Mouse (Mus musculus): ENCODE data around the gene AA986860. TPM values are rescaled to one million over a fixed set of nuclear protein-coding genes. Genes with fewer than 3 reads are reported as not detected.

Gene AA986860
- polyA plus RNA-seq, 1 experiment from 2014 or later, result 0.42 TPM

DNA sequence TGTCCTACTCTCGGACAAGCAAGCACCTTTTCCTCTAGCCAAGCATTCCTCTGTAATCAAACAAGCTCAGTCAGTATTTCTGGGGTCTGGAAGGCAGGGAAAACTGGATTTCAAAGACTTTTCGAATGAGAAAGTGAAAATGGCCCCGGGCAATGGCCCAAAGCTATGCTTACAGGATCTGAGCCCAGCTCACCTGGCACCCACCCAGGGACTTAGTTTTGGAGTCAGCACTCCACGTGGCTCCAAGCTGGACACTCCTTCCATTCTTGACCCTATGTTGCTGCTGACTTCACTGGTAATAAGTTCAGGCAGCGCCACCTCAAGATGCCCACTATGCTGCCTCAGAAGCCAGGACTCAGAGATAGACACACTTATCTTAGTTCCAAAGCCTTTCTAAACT, 35.3 kb downstream of the AA986860 start:
- Histone ChIP-seq H3K4me3 (no peak overlapping the region), H3K27me3 (ENCODE audit: low read depth, poor library complexity, severe bottlenecking) (no peaks in the 10 kb centered on the region), H3K9me3 (replicated peaks) (no peaks in the 10 kb centered on the region), H3K4me1 (no peaks in the 10 kb centered on the region), H3K27ac (replicated peaks) (no peak overlapping the region), H3K36me3 (no peaks in the 10 kb centered on the region)
- DNase-seq (ENCODE audit: low spot score), result no peak
- WGBS, result 83% methylated on average over 5 of the region's 5 CpGs

DNA sequence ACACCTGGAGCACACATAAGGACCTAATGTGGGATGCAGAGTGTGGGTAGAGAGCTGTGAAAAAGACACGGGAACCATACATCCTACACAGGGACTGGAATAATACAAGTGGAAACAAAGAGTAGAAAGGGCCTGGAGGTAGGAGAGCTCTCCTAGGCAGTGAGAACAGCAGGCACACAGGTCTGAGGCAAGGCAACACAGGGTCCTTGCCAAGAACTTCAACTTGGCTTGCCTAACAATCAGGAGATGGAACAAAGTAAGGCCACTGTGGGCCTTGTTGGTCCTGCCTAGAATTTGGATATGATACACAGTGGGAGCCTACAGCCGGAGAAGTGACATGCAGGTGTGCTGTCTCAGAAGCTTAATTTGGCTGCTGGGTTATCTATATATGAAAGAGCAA, 38.1 kb downstream of the AA986860 start:
- WGBS, result 91% methylated on average over 2 of the region's 2 CpGs
- Histone ChIP-seq H3K9me3 (replicated peaks) (no peaks in the 10 kb centered on the region), H3K27ac (replicated peaks) (no peak overlapping the region), H3K4me1 (peaks cover 5% of the 10 kb centered on the region; the same call in 1 of the 2 replicates), H3K36me3 (no peaks in the 10 kb centered on the region), H3K27me3 (ENCODE audit: low read depth, poor library complexity, severe bottlenecking) (no peaks in the 10 kb centered on the region), H3K4me3 (no peak overlapping the region)
- DNase-seq (ENCODE audit: low spot score), result no peak

DNA sequence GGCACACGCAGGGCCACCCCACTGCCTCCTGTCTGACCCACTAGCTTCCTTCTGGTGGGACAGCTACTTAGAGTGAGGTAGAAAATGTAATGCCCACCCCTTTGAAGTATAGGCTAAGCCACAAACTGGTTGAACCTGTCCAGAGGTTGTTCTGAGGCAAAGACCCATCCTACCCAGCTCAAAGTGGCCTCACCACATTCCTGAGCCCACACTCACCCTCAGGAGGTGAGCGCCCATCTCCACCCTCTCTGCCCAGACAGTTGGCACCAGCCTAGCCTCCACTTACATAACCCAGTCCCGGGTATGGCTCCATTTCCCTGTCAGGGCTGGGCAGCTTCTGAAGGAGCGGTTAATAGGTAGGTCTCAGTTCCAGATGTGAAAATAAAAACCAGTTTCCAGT, 38.7 kb downstream of the AA986860 start:
- DNase-seq (ENCODE audit: low spot score), result no peak
- WGBS, result 88% methylated on average over 4 of the region's 4 CpGs

DNA sequence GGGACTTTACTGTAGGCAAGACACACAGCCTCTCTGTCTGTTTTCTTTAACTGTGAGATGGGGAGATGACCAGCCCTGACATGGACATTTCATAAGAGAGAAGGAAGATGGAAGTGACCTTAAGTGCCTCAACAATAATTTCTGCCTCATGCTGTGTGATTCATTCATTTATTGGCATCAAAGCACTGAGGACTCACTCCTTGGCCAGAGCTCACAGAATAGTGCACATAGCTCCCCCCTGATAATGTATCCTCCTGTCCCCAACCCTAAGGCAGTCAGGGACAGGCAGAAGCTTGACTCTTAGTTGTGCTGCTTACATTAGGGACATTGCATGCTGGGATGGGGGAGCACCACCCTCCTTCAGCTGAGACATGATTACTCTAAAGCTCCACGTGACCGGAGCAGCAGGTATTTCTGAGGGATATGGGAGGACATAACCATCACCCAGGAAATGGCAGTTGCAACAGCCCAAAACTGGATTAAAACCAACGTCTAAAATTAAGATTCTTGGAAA, 39.3 kb downstream of the AA986860 start:
- whole genome bisulfite sequencing, result 78% methylated on average over 3 of the region's 3 CpGs
- H3K27ac ChIP-seq (replicated peaks), result no peak overlapping the region
- H3K27me3 ChIP-seq (ENCODE audit: low read depth, poor library complexity, severe bottlenecking), result no peaks in the 10 kb centered on the region
- H3K9me3 ChIP-seq (replicated peaks), result no peaks in the 10 kb centered on the region
- DNase-seq (ENCODE audit: low spot score), result no peak
- no peaks in the 10 kb centered on the region for H3K36me3 ChIP-seq
- no peak overlapping the region for H3K4me3 ChIP-seq
- peaks cover 14% of the 10 kb centered on the region for H3K4me1 ChIP-seq

More for the DNA sequence above, 38.7 kb downstream of the AA986860 start:
- no peak overlapping the region for H3K4me3 ChIP-seq
- no peaks in the 10 kb centered on the region for H3K36me3 ChIP-seq
- peaks cover 11% of the 10 kb centered on the region for H3K4me1 ChIP-seq
- H3K27ac ChIP-seq (replicated peaks), result no peak overlapping the region
- no peaks in the 10 kb centered on the region for H3K9me3 ChIP-seq (replicated peaks)
- H3K27me3 ChIP-seq (ENCODE audit: low read depth, poor library complexity, severe bottlenecking), result no peaks in the 10 kb centered on the region

DNA sequence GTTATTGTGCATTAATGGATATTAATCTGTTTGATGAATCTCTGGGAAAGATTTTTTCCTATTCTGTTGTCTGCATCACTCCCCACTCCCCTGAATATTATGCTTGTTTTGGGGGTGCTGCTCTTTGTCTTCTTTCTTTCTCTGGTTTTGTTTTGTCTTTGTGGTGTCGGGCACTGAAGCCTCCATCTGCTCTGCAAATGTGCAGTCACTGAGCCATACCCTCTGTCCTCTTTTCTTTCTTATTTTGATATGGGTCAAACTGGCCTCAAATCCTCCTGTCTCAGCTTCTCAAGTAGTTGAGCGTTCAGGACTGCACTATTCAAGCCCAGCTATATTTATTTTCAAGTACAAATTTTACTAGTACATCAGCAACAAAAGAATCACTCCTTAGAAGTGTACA, 43.5 kb downstream of the AA986860 start:
- DNase-seq (ENCODE audit: low spot score), result no peak
- WGBS, result 56% methylated on average over 2 of the region's 2 CpGs

DNA sequence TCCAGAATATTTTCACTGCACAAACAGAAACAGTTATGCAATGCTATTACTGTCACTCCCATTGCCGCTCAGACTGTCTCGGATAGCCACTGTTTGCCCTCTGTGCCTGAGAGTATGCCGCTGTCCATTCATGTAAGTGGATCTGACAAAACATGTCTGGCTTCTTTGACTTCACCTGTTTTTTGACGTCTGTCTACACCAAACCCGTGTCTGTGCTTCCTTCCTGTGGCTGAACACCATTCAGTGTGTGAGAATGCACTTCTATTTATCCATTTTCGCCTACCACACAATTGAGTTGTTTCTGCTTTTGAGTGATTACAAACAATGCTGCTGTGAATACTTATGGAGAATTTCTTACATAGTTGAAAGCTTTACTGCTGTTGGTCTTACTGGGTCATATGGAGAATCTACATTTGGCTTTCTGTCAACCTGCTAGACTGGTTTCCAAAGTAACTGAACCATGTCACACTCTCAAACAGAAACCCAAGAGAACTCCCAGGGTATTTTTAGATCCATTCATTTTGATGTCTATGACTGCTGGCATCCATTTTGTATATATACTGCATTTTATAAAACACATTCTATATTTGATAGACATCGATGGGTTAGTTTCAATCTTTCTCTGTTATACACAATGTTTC, 44.0 kb downstream of the AA986860 start:
- 89% methylated on average over 7 of the region's 7 CpGs for WGBS
- no peaks in the 10 kb centered on the region for H3K36me3 ChIP-seq
- H3K27ac ChIP-seq (replicated peaks), result no peak overlapping the region; the same call in 1 of the 2 replicates
- no peaks in the 10 kb centered on the region for H3K27me3 ChIP-seq (ENCODE audit: low read depth, poor library complexity, severe bottlenecking)
- no peak overlapping the region for H3K4me3 ChIP-seq
- H3K9me3 ChIP-seq (replicated peaks), result no peaks in the 10 kb centered on the region
- H3K4me1 ChIP-seq, result peaks cover 14% of the 10 kb centered on the region
- no peak for DNase-seq (ENCODE audit: low spot score)

More for the DNA sequence above, 43.5 kb downstream of the AA986860 start:
- Histone ChIP-seq H3K4me3 (no peak overlapping the region), H3K27ac (replicated peaks) (peak overlapping the region; percentile 59), H3K36me3 (no peaks in the 10 kb centered on the region), H3K9me3 (replicated peaks) (no peaks in the 10 kb centered on the region), H3K4me1 (peaks cover 14% of the 10 kb centered on the region), H3K27me3 (ENCODE audit: low read depth, poor library complexity, severe bottlenecking) (no peaks in the 10 kb centered on the region)

DNA sequence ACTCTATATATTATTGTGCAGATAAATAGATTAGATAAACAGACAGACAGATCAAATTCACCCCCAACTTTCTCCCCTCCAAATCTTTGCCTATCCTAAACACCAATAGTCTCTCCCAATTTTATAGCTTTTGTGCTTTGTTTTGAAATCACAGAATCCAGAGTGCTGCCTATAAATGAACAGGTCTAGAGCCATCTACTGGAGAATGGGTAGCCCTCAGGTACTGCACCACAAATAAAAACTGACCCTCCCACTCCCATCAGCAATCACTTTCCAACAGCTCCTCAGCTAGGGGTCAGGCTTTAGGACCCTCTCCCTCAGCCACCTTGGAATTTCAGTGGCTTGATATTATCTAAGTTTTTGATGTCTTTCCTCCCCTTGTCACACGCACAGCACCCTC, 44.9 kb downstream of the AA986860 start:
- WGBS, result 90% methylated on average over 1 of the region's 1 CpGs
- H3K9me3 ChIP-seq (replicated peaks), result no peaks in the 10 kb centered on the region
- peaks cover 14% of the 10 kb centered on the region for H3K4me1 ChIP-seq
- no peaks in the 10 kb centered on the region for H3K27me3 ChIP-seq (ENCODE audit: low read depth, poor library complexity, severe bottlenecking)
- no peak for DNase-seq (ENCODE audit: low spot score)
- H3K27ac ChIP-seq (replicated peaks), result no peak overlapping the region
- H3K4me3 ChIP-seq, result no peak overlapping the region
- no peaks in the 10 kb centered on the region for H3K36me3 ChIP-seq

DNA sequence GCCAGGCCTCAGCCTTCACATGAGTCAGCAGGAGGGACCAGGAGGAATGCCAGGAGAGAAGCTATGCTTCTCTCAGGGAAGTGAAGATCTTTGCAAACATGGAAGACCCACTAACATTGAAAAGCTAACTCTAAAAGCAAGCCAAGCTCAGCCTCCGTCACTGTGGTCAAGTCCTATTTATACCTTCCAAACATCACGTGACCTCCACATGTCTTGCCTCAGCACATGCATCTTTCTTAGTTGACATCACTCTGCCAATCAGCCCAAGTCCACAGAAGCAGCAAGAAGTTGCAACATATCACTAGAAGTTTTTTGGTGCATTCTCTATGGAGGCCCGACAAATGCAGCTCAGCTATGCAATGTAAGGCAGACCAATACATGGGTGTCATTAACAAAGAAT, 48.1 kb downstream of the AA986860 start:
- Histone ChIP-seq H3K9me3 (replicated peaks) (no peaks in the 10 kb centered on the region), H3K27ac (replicated peaks) (no peak overlapping the region), H3K27me3 (ENCODE audit: low read depth, poor library complexity, severe bottlenecking) (no peaks in the 10 kb centered on the region), H3K4me1 (peaks cover 19% of the 10 kb centered on the region), H3K4me3 (no peak overlapping the region), H3K36me3 (no peaks in the 10 kb centered on the region)
- 88% methylated on average over 3 of the region's 3 CpGs for WGBS
- DNase-seq (ENCODE audit: low spot score), result no peak

DNA sequence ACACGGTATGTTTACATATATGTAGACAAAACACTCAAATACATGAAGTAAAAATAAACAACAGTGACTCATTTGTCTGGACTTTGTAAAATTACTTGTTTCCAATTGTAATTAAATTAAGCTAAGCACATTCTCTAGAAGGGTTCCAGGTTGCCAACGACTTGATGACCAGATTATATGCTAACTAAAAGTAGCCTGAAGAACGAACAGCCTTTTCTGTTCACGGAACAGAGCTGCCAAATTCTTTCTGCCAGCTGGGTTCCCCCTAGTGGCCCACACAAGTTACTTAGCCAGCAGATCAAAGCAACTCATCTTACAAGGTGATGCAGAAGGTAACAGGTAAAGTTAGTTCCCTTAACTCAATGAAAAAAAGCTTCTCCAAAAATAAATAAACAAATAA, 52.3 kb downstream of the AA986860 start:
- DNase-seq (ENCODE audit: low spot score), result no peak
- H3K27me3 ChIP-seq (ENCODE audit: low read depth, poor library complexity, severe bottlenecking), result no peaks in the 10 kb centered on the region
- WGBS, result 34% methylated on average over 4 of the region's 4 CpGs
- no peaks in the 10 kb centered on the region for H3K9me3 ChIP-seq (replicated peaks)
- H3K4me3 ChIP-seq, result no peak overlapping the region
- H3K4me1 ChIP-seq, result peaks cover 9% of the 10 kb centered on the region; the same call in 1 of the 2 replicates
- no peak overlapping the region for H3K27ac ChIP-seq (replicated peaks)
- H3K36me3 ChIP-seq, result no peaks in the 10 kb centered on the region

DNA sequence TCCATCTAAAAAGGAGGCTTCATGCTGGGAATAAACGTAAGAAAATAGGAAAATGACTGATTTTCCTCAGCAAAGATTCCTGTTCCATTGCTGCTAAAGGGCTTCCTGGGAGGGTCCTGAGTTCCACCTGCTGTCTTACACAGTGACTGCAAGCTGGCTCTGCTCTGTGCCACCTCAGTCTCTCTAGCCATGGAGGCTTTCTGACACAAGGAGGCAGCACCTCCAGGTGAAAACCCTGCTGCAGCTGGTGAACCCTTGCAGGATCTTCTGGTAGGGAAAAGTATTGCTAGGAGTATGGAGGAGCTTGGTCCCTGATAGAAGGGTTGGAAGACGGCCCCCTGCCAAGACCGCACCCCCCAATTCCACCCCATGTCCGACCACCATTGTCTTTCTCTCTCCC, 55.2 kb downstream of the AA986860 start:
- Histone ChIP-seq H3K27me3 (ENCODE audit: low read depth, poor library complexity, severe bottlenecking) (no peaks in the 10 kb centered on the region), H3K4me1 (peaks cover 22% of the 10 kb centered on the region), H3K36me3 (no peaks in the 10 kb centered on the region), H3K9me3 (replicated peaks) (0 out of 2 replicates have a peak, but pooled peaks cover 2% of the 10 kb centered on the region), H3K4me3 (no peak overlapping the region), H3K27ac (replicated peaks) (no peak overlapping the region)
- WGBS, result 46% methylated on average over 4 of the region's 4 CpGs
- no peak for DNase-seq (ENCODE audit: low spot score)

DNA sequence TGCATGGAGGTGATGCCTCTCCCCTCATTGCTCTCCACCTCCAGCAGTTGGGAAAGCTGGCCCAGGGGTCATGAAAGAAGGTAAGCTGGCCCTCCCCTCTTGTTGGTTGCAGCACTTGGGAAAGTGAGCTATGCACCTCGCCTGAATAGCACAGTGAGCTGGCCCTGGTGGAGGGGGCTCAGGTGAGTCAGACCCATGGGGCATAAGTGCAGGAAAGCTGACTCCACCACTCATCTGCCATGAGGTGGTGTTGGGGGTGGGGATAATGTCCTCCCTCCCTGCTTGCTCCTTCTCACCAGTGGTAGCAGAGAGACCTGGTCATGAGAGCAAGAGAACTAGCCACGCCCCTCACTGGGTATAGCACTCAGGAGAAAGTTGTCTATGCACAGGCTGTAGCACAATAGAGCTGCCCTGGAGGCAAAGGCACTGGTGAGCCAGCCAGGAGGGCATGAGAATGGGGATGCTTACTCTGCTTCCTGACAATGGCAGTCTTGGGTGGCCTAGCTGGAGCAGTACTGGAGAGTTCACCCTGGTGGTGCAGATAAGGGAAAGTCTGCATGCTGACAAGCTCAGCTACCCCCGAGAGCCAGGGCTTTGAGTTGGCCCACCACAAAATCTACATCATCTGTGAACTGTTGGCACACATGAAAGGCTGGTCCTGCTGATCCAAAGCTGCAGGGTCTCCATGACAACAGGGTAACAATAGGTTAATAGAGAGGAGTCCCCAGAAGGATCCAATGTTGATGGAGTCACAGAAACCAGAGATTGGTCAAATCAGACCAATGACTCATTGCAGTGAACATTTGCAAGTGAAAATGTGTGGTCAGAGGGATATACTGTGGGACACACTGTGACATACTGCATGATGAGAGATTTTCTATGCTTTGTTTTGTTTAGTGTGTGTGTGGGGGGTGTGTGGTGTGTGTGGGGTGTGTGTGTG, 58.0 kb downstream of the AA986860 start:
- Histone ChIP-seq H3K4me3 (no peak overlapping the region), H3K36me3 (no peaks in the 10 kb centered on the region), H3K9me3 (replicated peaks) (0 out of 2 replicates have a peak, but pooled peaks cover 6% of the 10 kb centered on the region), H3K4me1 (peaks cover 13% of the 10 kb centered on the region), H3K27ac (replicated peaks) (no peak overlapping the region), H3K27me3 (ENCODE audit: low read depth, poor library complexity, severe bottlenecking) (no peaks in the 10 kb centered on the region)
- DNase-seq (ENCODE audit: low spot score), result peak; percentile 24
- WGBS, result 62% methylated on average over 3 of the region's 3 CpGs
